Mouse (Mus musculus): ENCODE measurements around the gene Magea2. TPM values are rescaled to one million over a fixed set of nuclear protein-coding genes. Genes with fewer than 3 reads are reported as not detected.

Magea2 gene
- not detected for polyA plus RNA-seq (2017; shearing (Covaris generic))

GRCm38 (mm10) chrX:155093566-155093965 lies at the start of gene Magea2:
Magea2 (minus strand) TSS chrX:155093666.

GRCm38 (mm10) chrX:155128312-155128711 lies 34.8 kb upstream of the Magea2 start, which contains the start of gene Cldn34b2:
Cldn34b2 (minus strand) TSS chrX:155128412.

GRCm38 (mm10) chrX:155089693-155090092 lies 3.8 kb downstream of the Magea2 start, which contains the start of gene Magea1:
Magea1 (minus strand) TSS chrX:155089793.

GRCm38 (mm10) chrX:155063045-155063444 lies 30.4 kb downstream of the Magea2 start, which contains the start of gene Magea5:
Magea5 (minus strand) TSS chrX:155063145.

GRCm38 (mm10) chrX:154995750-154996149 lies 97.7 kb downstream of the Magea2 start, which contains the start of gene Magea8:
Magea8 (minus strand) TSS chrX:154995850.

Other genes with a start within 250 kb of the Magea2 start
- gene Cldn34b1, start 203.4 kb downstream of the Magea2 start, polyA plus RNA-seq (2017; shearing (Covaris generic)), result not detected
- not detected for gene Magea6, start 157.7 kb downstream of the Magea2 start, polyA plus RNA-seq (2017; shearing (Covaris generic))
- gene Magea3, start 144.2 kb downstream of the Magea2 start, polyA plus RNA-seq (2017; shearing (Covaris generic)), result not detected
- not detected for gene Magea8, start 97.8 kb downstream of the Magea2 start, polyA plus RNA-seq (2017; shearing (Covaris generic))
- not detected for gene Magea5, start 30.5 kb downstream of the Magea2 start, polyA plus RNA-seq (2017; shearing (Covaris generic))
- not detected for gene Magea1, start 3.9 kb downstream of the Magea2 start, polyA plus RNA-seq (2017; shearing (Covaris generic))
- gene Cldn34b2, start 34.7 kb upstream of the Magea2 start, polyA plus RNA-seq (2017; shearing (Covaris generic)), result not detected
- gene Sat1, start 122.8 kb upstream of the Magea2 start, polyA plus RNA-seq (2017; shearing (Covaris generic)), result 402 TPM
- gene Acot9, start 168.8 kb upstream of the Magea2 start, polyA plus RNA-seq (2017; shearing (Covaris generic)), result 97.8 TPM
- 57.3 TPM for gene Prdx4, start 247.1 kb upstream of the Magea2 start, polyA plus RNA-seq (2017; shearing (Covaris generic))